In genomic region chr6:129112526-129112925, GRCm38 (mm10) we compare ENCODE assay signal across 18 mouse cellular contexts. TPM values are rescaled to one million over a fixed set of nuclear protein-coding genes. Genes with fewer than 3 reads are reported as not detected.
A peak's percentile ranks its signal among the peaks of the same experiment; 100 is the strongest.
DNase-seq lines count a peak whose midpoint lies in the region; ATAC-seq lines count a peak whose summit lies in the region.
"Had no signal": no experiment of that assay in that cellular context is flagged by ENCODE, and none has a peak within 500 bp of the region (broad histone marks: within the 10 kb centered on the region; RNA-seq: fewer than 3 reads in every experiment).

No protein-coding gene starts in this region.

- H3K36me3 ChIP-seq in liver, embryonic 11.5 days (ENCODE audit: control insufficient read depth, insufficient read depth, low read length) = no peaks in the 10 kb centered on the region
- H3K36me3 ChIP-seq in kidney, embryonic 16.5 days (ENCODE audit: insufficient read depth, low read length) = no peaks in the 10 kb centered on the region
- no peaks in the 10 kb centered on the region for H3K36me3 ChIP-seq in macrophage (ENCODE audit: inconsistent target)
- H3K36me3 ChIP-seq: neural tube, embryonic 12.5 days had no signal

- no peak overlapping the region for H3K27ac ChIP-seq in liver, embryonic 11.5 days (ENCODE audit: low read depth, low read length)
- H3K27ac ChIP-seq in kidney, embryonic 16.5 days (ENCODE audit: low read length) = peak overlapping the region; percentile 25; the same call in 1 of the 2 replicates
- peak overlapping the region; percentile 57 for H3K27ac ChIP-seq in macrophage
- H3K27ac ChIP-seq: hindbrain, postnatal 0 days; neural tube, embryonic 12.5 days had no signal

- no peak overlapping the region for H3K4me2 ChIP-seq in liver, embryonic 11.5 days
- no peak overlapping the region for H3K4me2 ChIP-seq in kidney, embryonic 16.5 days (replicated peaks; ENCODE audit: low read depth, low read length)
- H3K4me2 ChIP-seq: neural tube, embryonic 12.5 days had no signal

- no peaks in the 10 kb centered on the region for H3K4me1 ChIP-seq in liver, embryonic 11.5 days (replicated peaks; ENCODE audit: control insufficient read depth, insufficient read depth, low read length)
- H3K4me1 ChIP-seq in kidney, embryonic 16.5 days (ENCODE audit: insufficient read depth, low read length) = no peaks in the 10 kb centered on the region
- H3K4me1 ChIP-seq: neural tube, embryonic 12.5 days had no signal

- H3K79me2 ChIP-seq in macrophage (ENCODE audit: inconsistent target) = no peaks in the 10 kb centered on the region

- peak; percentile 95 for DNase-seq in heart, adult 11 months
- DNase-seq in heart, adult 9 months (ENCODE audit: low spot score in 2 of 2) = no peak
- no peak for DNase-seq in liver, embryonic 11.5 days (ENCODE audit: low spot score)
- no peak for DNase-seq in liver
- no peak for DNase-seq in cerebellum, postnatal 25 days
- DNase-seq in layer of hippocampus, adult 9-10 months (ENCODE audit: low spot score) = no peak
- DNase-seq: B cell, adult 2 months; cerebellum, postnatal 10 days; gastrocnemius, postnatal 14 days; left cerebral cortex, postnatal 4 days had no signal

- no peaks in the 10 kb centered on the region for H3K9me3 ChIP-seq in liver, embryonic 11.5 days (ENCODE audit: control insufficient read depth, low read length)
- no peaks in the 10 kb centered on the region for H3K9me3 ChIP-seq in kidney, embryonic 16.5 days (ENCODE audit: low read length)
- H3K9me3 ChIP-seq: neural tube, embryonic 12.5 days had no signal

- ATAC-seq in liver, embryonic 11.5 days (replicated peaks; ENCODE audit: low FRiP score) = 0 out of 2 replicates have a peak, but pooled peaks have one; percentile 26
- no peak for ATAC-seq in kidney, embryonic 16.5 days (ENCODE audit: low FRiP score, low TSS enrichment)
- ATAC-seq: forebrain, embryonic 16.5 days; hindbrain, postnatal 0 days had no signal

- H3K9ac ChIP-seq in liver, embryonic 11.5 days (ENCODE audit: low read depth, low read length) = no peak overlapping the region
- H3K9ac ChIP-seq in kidney, embryonic 16.5 days (replicated peaks; ENCODE audit: low read length) = no peak overlapping the region
- H3K9ac ChIP-seq: neural tube, embryonic 12.5 days had no signal

- WGBS in liver, embryonic 11.5 days = 32% methylated on average over 1 of the region's 1 CpGs
- 64% methylated on average over 1 of the region's 1 CpGs for WGBS in kidney, embryonic 16.5 days
- 57% methylated on average over 1 of the region's 1 CpGs for WGBS in macrophage (ENCODE audit: missing documents)

- no peak overlapping the region for H3K4me3 ChIP-seq in liver, embryonic 11.5 days (ENCODE audit: low read depth, low read length)
- no peak overlapping the region for H3K4me3 ChIP-seq in kidney, embryonic 16.5 days (ENCODE audit: low read length)
- H3K4me3 ChIP-seq in macrophage (ENCODE audit: inconsistent target) = no peak overlapping the region
- H3K4me3 ChIP-seq: erythroblast, embryonic 14.5 days; neural tube, embryonic 12.5 days had no signal

- H3K27me3 ChIP-seq in liver, embryonic 11.5 days (replicated peaks; ENCODE audit: control insufficient read depth, insufficient read depth, low read length) = no peaks in the 10 kb centered on the region
- no peaks in the 10 kb centered on the region for H3K27me3 ChIP-seq in kidney, embryonic 16.5 days (ENCODE audit: insufficient read depth, low read length)
- H3K27me3 ChIP-seq: neural tube, embryonic 12.5 days had no signal

RNA-seq across cellular contexts. Expression of gene Clec2e, which starts 11.8 kb away (rescaled TPM):
- polyA plus RNA-seq in liver, embryonic 11.5 days (2014; fragmentation: Nextera tagmentation; extraction: Ambion mirVana) = not detected in 2 replicates
- polyA plus RNA-seq in kidney, embryonic 16.5 days (2015; fragmentation: Nextera tagmentation; extraction: Ambion mirVana) = not detected in 2 replicates
- under 1 TPM in 1 of 26 experiments, not detected in 25; 0.54 TPM for total RNA-seq in macrophage (2018; cell fraction: chromatin; rRNA removed)
- total RNA-seq in macrophage (2018; cell fraction: cytosol; rRNA removed) = not detected
- total RNA-seq in macrophage (2018; cell fraction: nucleus; rRNA removed) = under 1 TPM in 3 of 26 experiments, not detected in 23; 0.34 to 0.52 (median 0.41) TPM
- 0.06 TPM in 1 of 3 replicates, not detected in the others for polyA plus RNA-seq in macrophage (2018)
- total RNA-seq: heart, postnatal 10 days; hindbrain, postnatal 0 days; layer of hippocampus, postnatal 25 days; left cerebral cortex, postnatal 4 days had no signal
- polyA plus RNA-seq: erythroblast, embryonic 14.5 days; forebrain, embryonic 16.5 days; hindbrain, postnatal 0 days; neural tube, embryonic 12.5 days had no signal
